Mouse (Mus musculus) CH12.LX (cell line): ENCODE measurements at regions not wholly inside any gene's neighbourhood (a gene's known extent, or its start where the extent isn't known, plus 50 kb on each side); places are given as distances from the start of the nearest gene placed in this dataset.

Experiments used
- CTCF ChIP-seq, 2 experiments: IDR thresholded peaks in 1 of 2; conservative IDR thresholded peaks in 1 of 2; 2 replicates each; pipeline ENCODE4 v1.5.1; 2011 to 2012; ENCODE audit warnings: low read depth in 2 of 2, low read length in 2 of 2, improper control_type of control experiment in 1 of 2, inconsistent platforms in 1 of 2, mild to moderate bottlenecking in 1 of 2, moderate library complexity in 1 of 2
- E2F4 ChIP-seq: IDR thresholded peaks from 2 replicates; pipeline ENCODE4 v1.6.1; 2011; ENCODE audit warnings: low read depth, low read length, improper control_type of control experiment; ENCODE audit not compliant: insufficient replicate concordance
- EP300 ChIP-seq: IDR thresholded peaks from 2 replicates; pipeline ENCODE4 v1.6.1; 2011; ENCODE audit warnings: low read length, improper control_type of control experiment
- MAX ChIP-seq: IDR thresholded peaks from 2 replicates; pipeline ENCODE4 v1.6.1; 2011; ENCODE audit warnings: low read length, improper control_type of control experiment
- POLR2A ChIP-seq: IDR thresholded peaks from 2 replicates; pipeline ENCODE4 v1.6.1; 2011; ENCODE audit warnings: low read depth, mild to moderate bottlenecking, improper control_type of control experiment, low read length
- RAD21 ChIP-seq: IDR thresholded peaks from 2 replicates; pipeline ENCODE4 v1.6.1; 2011; ENCODE audit warnings: low read depth, mild to moderate bottlenecking, low read length, improper control_type of control experiment, moderate library complexity
- ZMIZ1 ChIP-seq: IDR thresholded peaks from 2 replicates; pipeline ENCODE4 v1.6.1; 2012; ENCODE audit warnings: low read depth, mild to moderate bottlenecking, inconsistent platforms, low read length, improper control_type of control experiment

GRCm38 (mm10) chr7:37011180-37011754 lies 313.3 kb downstream of the Tshz3 start:
- TF ChIP-seq CTCF (conservative IDR thresholded peaks at IDR 0.05 in 1 of 2, IDR thresholded peaks at IDR 0.05 in 1 of 2; ENCODE audit: low read depth in 2 of 2, low read length in 2 of 2) = no peak
- no peak for TF ChIP-seq RAD21
- TF ChIP-seq ZMIZ1 = no peak
- TF ChIP-seq E2F4 = no peak
- no peak for TF ChIP-seq MAX
- TF ChIP-seq EP300 = no peak
- TF ChIP-seq POLR2A = no peak
